Mouse (Mus musculus): ENCODE results near the gene Barhl2.

Gene Barhl2

GRCm38 (mm10) chr5:106457986-106458476 lies at the start of gene Barhl2:
Barhl2 (minus strand) TSS chr5:106458166.
- DNase-seq, result no peak

- no peak for DNase-seq
Measured at GRCm38 (mm10) chr5:106506061-106506460, 48.1 kb upstream of the Barhl2 start.

GRCm38 (mm10) chr5:106502684-106503545 lies 44.9 kb upstream of the Barhl2 start:
- no peak for DNase-seq

- DNase-seq, result no peak
Measured at GRCm38 (mm10) chr5:106502271-106502670, 44.3 kb upstream of the Barhl2 start.

GRCm38 (mm10) chr5:106491771-106492170 lies 33.8 kb upstream of the Barhl2 start:
- DNase-seq, result no peak

GRCm38 (mm10) chr5:106472105-106472500 lies 14.1 kb upstream of the Barhl2 start:
- DNase-seq, result no peak

GRCm38 (mm10) chr5:106471235-106472104 lies 13.5 kb upstream of the Barhl2 start:
- DNase-seq, result no peak

- DNase-seq, result no peak
Measured at GRCm38 (mm10) chr5:106465129-106465790, 7.3 kb upstream of the Barhl2 start.

- DNase-seq, result no peak
Measured at GRCm38 (mm10) chr5:106464336-106465128, 6.6 kb upstream of the Barhl2 start.

GRCm38 (mm10) chr5:106463661-106464191 lies 5.8 kb upstream of the Barhl2 start:
- no peak for DNase-seq

GRCm38 (mm10) chr5:106461913-106462312 lies 3.9 kb upstream of the Barhl2 start:
- no peak for DNase-seq

- DNase-seq, result no peak
Measured at GRCm38 (mm10) chr5:106461431-106461830, 3.5 kb upstream of the Barhl2 start.

- DNase-seq, result no peak
Measured at GRCm38 (mm10) chr5:106460535-106460934, 2.6 kb upstream of the Barhl2 start.

- DNase-seq, result no peak
Measured at GRCm38 (mm10) chr5:106460001-106460511, 2.1 kb upstream of the Barhl2 start.

GRCm38 (mm10) chr5:106459120-106459641 lies 1.2 kb upstream of the Barhl2 start:
- no peak for DNase-seq

GRCm38 (mm10) chr5:106458477-106459119 lies 632 bp upstream of the Barhl2 start:
- DNase-seq, result no peak

GRCm38 (mm10) chr5:106457111-106457925 lies 648 bp downstream of the Barhl2 start:
- DNase-seq, result no peak

GRCm38 (mm10) chr5:106455984-106456383 lies 2.0 kb downstream of the Barhl2 start:
- DNase-seq, result no peak

- DNase-seq, result no peak
Measured at GRCm38 (mm10) chr5:106455106-106455920, 2.7 kb downstream of the Barhl2 start.
